Mouse (Mus musculus) bone marrow, adult 2 months (tissue): ENCODE data around the gene Tdrd7. TPM values are rescaled to one million over a fixed set of nuclear protein-coding genes. Genes with fewer than 3 reads are reported as not detected.

Experiments used
- H3K27ac ChIP-seq: fragments of 200-500 bp; 2 replicates; pipeline ENCODE4 v1.5.1; 2012; ENCODE audit warnings: low read depth, mild to moderate bottlenecking, control low read depth, inconsistent platforms, low read length; ENCODE audit not compliant: control insufficient read depth, poor library complexity, insufficient read depth
- H3K4me1 ChIP-seq: fragments of 200-500 bp; 2 replicates; pipeline ENCODE4 v1.6.1; 2011; ENCODE audit warnings: low read length; ENCODE audit not compliant: control insufficient read depth, insufficient read depth
- H3K4me3 ChIP-seq: fragments of 200-500 bp; replicated peaks from 2 replicates; pipeline ENCODE3; 2011; ENCODE audit warnings: mild to moderate bottlenecking, low read depth, low read length, control low read depth; ENCODE audit not compliant: control insufficient read depth
- CTCF ChIP-seq: fragments of 200-500 bp; IDR thresholded peaks from 2 replicates; pipeline ENCODE4 v1.5.1; 2011; ENCODE audit warnings: low read length, control low read depth; ENCODE audit not compliant: control insufficient read depth, insufficient read depth
- POLR2A ChIP-seq: fragments of 200-500 bp; IDR thresholded peaks from 2 replicates; pipeline ENCODE4 v1.6.1; 2011; ENCODE audit warnings: low read depth, mild to moderate bottlenecking, control low read depth, low read length, borderline replicate concordance; ENCODE audit not compliant: control insufficient read depth
- WGBS: fragments of 180-500 bp; shearing (Covaris S2); methylation state at CpG from one replicate; pipeline ENCODE4 v1.1.7; 2018; 5-methylcytosine and 5-hydroxymethylcytosine counted together
- polyA plus RNA-seq: library from polyadenylated mRNA; stranded (reverse); fragments of >200 nt; gene quantifications from 2 replicates; pipeline ENCODE4 v1.2.4, GENCODE M21; 2011; ENCODE audit warnings: low replicate concordance; ENCODE audit not compliant: missing spikeins, insufficient read depth, insufficient read length

Tdrd7 gene
- polyA plus RNA-seq, 1 experiment, result 15.2 TPM

DNA sequence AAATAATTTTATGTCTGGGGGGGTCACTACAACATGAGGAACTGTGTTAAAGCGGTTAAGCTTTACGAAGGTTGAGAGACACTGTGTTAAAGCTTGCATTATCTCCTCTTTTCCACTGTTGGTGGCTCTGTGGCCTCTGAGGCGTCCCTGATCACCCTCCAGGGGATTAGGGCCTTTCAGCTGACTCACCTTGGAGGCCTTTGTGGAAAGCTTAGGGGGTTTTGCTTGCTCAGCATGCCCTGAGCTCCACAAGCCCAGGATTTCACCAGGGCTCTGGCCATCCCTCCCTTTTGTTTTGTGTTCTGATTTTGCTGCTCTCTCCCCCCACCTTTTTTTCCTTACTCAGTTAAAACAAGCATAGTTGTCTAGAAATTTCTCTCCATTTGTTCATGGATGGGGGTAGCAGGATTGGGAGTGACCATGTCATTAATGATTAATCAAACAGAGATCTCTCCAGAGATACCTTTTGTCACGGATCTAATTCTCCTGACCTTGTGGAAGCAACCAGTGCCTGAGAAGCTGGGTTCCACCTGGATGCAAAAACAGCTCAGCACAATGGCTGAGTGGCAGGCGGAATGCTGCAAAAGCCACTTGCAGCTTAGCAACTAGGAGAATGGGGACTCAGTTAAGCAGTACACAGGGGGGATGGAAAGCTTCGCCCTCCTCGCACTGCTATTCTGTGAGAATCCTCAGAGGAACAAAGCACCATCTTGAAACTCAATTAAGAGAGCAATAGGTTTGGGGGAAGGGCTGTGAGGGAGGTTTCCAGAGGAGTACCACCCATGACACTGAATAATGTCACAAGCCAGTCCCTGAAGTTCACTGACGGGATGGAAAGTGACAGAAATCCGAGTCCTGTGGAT, 2.6 kb downstream of the Tdrd7 start:
- no peaks in the 10 kb centered on the region; the same call in 1 of the 2 replicates for H3K4me1 ChIP-seq
- TF ChIP-seq POLR2A (no peak), CTCF (no peak)
- H3K4me3 ChIP-seq, result no peak overlapping the region
- no peak overlapping the region for H3K27ac ChIP-seq
- WGBS, result 74% methylated on average over 9 of the region's 9 CpGs

GRCm38 (mm10) chr4:45969051-45969450, 3.9 kb downstream of the Tdrd7 start:
- no peak for TF ChIP-seq POLR2A
- TF ChIP-seq CTCF, result no peak
- Histone ChIP-seq H3K4me3 (no peak overlapping the region), H3K27ac (no peak overlapping the region), H3K4me1 (no peaks in the 10 kb centered on the region; the same call in 1 of the 2 replicates)
- WGBS, result 75% methylated on average over 2 of the region's 2 CpGs

- Histone ChIP-seq H3K4me3 (no peak overlapping the region), H3K27ac (no peak overlapping the region), H3K4me1 (peaks cover 1% of the 10 kb centered on the region)
- TF ChIP-seq CTCF (no peak), POLR2A (no peak)
- WGBS, result 58% methylated on average over 7 of the region's 7 CpGs
Measured at GRCm38 (mm10) chr4:45970048-45970560, 5.0 kb downstream of the Tdrd7 start.

GRCm38 (mm10) chr4:45971806-45972447, 6.8 kb downstream of the Tdrd7 start:
- peak; percentile 42; the same call in 1 of the 2 replicates for TF ChIP-seq POLR2A
- peak; percentile 84 for TF ChIP-seq CTCF
- peaks cover 1% of the 10 kb centered on the region for H3K4me1 ChIP-seq
- 2% methylated on average over 51 of the region's 51 CpGs for WGBS
- peak overlapping the region; percentile 89 for H3K4me3 ChIP-seq
- H3K27ac ChIP-seq, result peak overlapping the region; percentile 86

GRCm38 (mm10) chr4:45972448-45972854, 7.3 kb downstream of the Tdrd7 start:
- Histone ChIP-seq H3K4me1 (peaks cover 1% of the 10 kb centered on the region), H3K4me3 (peak overlapping the region; percentile 89), H3K27ac (peak overlapping the region; percentile 86)
- 0 out of 2 replicates have a peak, but pooled peaks have one; percentile 16 for TF ChIP-seq POLR2A
- no peak for TF ChIP-seq CTCF
- WGBS, result under 1% methylated on average over 51 of the region's 53 CpGs

DNA sequence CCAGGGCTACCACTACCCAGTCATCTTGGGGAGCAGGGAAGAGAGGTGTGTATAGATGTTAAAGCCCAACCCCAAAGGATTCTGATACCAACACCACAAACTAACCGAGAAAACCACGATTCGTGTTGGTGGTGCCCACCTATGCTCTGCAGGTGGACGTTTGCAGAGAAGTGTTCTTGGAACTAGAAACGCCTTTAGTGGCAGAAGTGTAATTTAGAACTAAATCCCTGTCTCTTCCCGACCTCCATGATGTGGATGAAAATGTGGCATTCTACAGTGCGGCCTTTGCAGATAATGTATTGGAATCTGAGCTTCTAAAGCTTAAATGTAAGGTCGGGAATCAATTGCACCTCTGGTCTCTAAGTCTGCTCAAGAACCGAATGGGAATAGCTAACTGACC, 7.8 kb downstream of the Tdrd7 start:
- H3K27ac ChIP-seq, result no peak overlapping the region
- H3K4me1 ChIP-seq, result peaks cover 1% of the 10 kb centered on the region
- peak overlapping the region; percentile 89 for H3K4me3 ChIP-seq
- WGBS, result 37% methylated on average over 9 of the region's 9 CpGs
- TF ChIP-seq CTCF, result no peak
- no peak for TF ChIP-seq POLR2A

DNA sequence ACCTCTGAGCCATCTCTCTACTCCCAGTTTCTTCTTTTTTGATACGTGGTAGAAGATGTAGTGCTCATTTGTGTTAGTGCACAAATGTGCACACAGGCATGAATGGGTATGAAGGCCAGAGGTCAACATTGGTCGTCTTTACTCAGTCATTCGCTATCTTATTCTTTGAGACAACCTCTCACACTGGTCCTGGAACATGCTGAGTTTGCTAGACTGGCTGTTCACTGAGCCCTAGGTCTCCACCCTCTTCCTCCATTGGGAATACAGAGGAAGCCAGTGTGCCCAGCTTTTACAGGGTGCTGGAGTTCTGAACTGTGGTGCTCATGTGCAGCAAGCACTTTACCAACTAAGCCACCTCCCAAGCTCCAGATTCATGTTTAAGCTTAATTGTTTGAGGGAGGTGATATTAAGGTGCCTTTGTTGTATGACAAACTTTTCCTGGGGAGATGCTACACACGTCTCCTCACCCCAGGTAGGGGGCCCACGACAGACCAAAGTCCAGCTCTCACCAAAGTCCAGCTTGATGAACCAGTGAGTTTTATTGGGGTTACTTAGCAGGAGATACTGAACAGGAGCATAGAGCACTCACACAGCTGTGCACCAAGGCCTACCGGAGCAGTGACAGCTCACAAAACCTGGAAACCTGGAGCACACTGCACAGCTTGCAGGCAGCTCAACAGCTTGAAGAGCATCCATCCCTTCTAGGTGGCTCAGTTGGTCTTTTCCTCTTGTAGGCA, 12.0 kb downstream of the Tdrd7 start:
- H3K4me3 ChIP-seq, result no peak overlapping the region
- TF ChIP-seq POLR2A (no peak), CTCF (no peak)
- H3K4me1 ChIP-seq, result peaks cover 5% of the 10 kb centered on the region
- H3K27ac ChIP-seq, result no peak overlapping the region
- 73% methylated on average over 6 of the region's 6 CpGs for WGBS
